Mouse (Mus musculus) lung, embryonic 16.5 days (tissue): ENCODE measurements around the gene Cap1. TPM values are rescaled to one million over a fixed set of nuclear protein-coding genes. Genes with fewer than 3 reads are reported as not detected.
A peak's percentile ranks its signal among the peaks of the same experiment; 100 is the strongest.

Experiments used
- ATAC-seq: fragments of 200-750 bp; cut with Nextera tagmentation; 2 replicates; pipeline ENCODE4 v1.8.0; 2017; ENCODE audit warnings: low read depth, mild to moderate bottlenecking, moderate library complexity
- H3K27ac ChIP-seq: fragments of 300-500 bp; sonication (generic); 2 replicates; pipeline ENCODE4 v1.5.1; 2014; ENCODE audit warnings: mild to moderate bottlenecking, control low read depth, low read length
- H3K27me3 ChIP-seq: fragments of 300-500 bp; sonication (generic); 2 replicates; pipeline ENCODE4 v1.6.1; 2014; ENCODE audit warnings: low read depth, low read length, mixed read lengths; ENCODE audit not compliant: control insufficient read depth, insufficient read depth
- H3K36me3 ChIP-seq: fragments of 300-500 bp; sonication (generic); 2 replicates; pipeline ENCODE4 v1.6.1; 2014; ENCODE audit warnings: low read length; ENCODE audit not compliant: control insufficient read depth, insufficient read depth
- H3K4me1 ChIP-seq: fragments of 300-500 bp; sonication (generic); replicated peaks from 2 replicates; pipeline ENCODE4 v1.6.1; 2014; ENCODE audit warnings: low read length, mixed read lengths; ENCODE audit not compliant: control insufficient read depth, insufficient read depth
- H3K4me2 ChIP-seq: fragments of 300-500 bp; sonication (generic); 2 replicates; pipeline ENCODE4 v1.6.1; 2014; ENCODE audit warnings: low read depth, low read length, control low read depth
- H3K4me3 ChIP-seq: fragments of 300-500 bp; sonication (generic); 2 replicates; pipeline ENCODE4 v1.5.1; 2014; ENCODE audit warnings: mild to moderate bottlenecking, low read length, control low read depth
- H3K9ac ChIP-seq: fragments of 300-500 bp; sonication (generic); 2 replicates; pipeline ENCODE4 v1.6.1; 2014; ENCODE audit warnings: low read length, control low read depth
- H3K9me3 ChIP-seq: fragments of 300-500 bp; sonication (generic); 2 replicates; pipeline ENCODE4 v1.6.1; 2016; ENCODE audit warnings: low read length; ENCODE audit not compliant: control insufficient read depth
- WGBS: fragments of 180-500 bp; shearing (Covaris S2); extraction: QIAGEN DNeasy Blood & Tissue Kit; methylation state at CpG from one replicate; pipeline ENCODE4 v1.1.7; 2014; 5-methylcytosine and 5-hydroxymethylcytosine counted together
- polyA plus RNA-seq: library from polyadenylated mRNA; unstranded; fragments of >200 nt; fragmentation: Nextera tagmentation; extraction: Ambion mirVana; gene quantifications from 2 replicates; pipeline ENCODE4 v1.2.1, GENCODE M21; 2015

Cap1 gene
- polyA plus RNA-seq: 86.5 and 104 TPM in 2 replicates

DNA sequence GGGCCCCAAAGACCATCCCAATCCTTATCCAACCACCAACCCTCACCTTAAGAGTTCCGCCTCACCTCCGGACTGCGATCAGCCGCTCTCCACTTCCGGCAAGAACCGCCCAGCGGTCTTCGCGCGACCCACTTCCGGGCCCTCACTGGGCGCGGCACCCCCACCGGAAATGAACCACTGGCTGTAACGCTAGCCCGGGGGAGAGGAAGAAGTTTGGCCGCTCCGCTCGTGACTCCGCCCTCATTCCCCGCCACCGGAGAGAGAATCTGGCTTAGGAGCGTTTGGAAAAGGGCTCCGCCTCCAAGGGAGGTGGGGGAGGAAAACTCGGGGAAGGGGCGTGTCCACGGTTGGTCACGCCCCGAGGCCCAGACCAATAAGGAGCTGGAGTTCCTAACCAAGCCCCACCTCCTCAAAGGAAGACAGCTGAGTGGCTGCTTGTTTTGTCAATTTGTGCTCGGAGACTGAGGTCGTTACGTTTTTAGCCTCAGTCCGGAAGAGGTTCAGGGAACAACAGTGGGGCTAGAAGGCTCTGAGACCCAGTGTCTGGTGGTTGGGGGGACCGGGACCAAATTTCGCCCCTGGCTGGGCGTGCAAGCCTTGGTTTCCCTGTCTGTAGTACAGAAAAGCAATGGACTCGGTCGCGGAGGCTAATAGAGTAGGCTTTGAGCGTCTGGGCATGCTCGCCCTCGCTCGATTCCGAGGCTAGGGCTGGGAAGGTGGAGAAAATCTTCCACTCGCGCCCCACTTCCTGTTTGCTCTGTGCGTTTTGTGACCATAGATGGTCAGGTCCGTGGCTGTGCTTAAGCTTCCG is at the start of gene Cap1:
Gene Cap1, minus strand, starts transcription at position 289 of the 811 bp plus-strand sequence.
- Histone ChIP-seq H3K4me1 (peaks cover 23% of the 10 kb centered on the region), H3K36me3 (no peaks in the 10 kb centered on the region), H3K27ac (peak within 1 kb of the TSS; percentile 100), H3K9me3 (no peaks in the 10 kb centered on the region), H3K9ac (peak within 1 kb of the TSS; percentile 88), H3K4me2 (peak within 1 kb of the TSS; percentile 97), H3K27me3 (no peaks in the 10 kb centered on the region), H3K4me3 (peak within 1 kb of the TSS; percentile 83)
- ATAC-seq: peak; percentile 96
- WGBS: under 1% methylated on average over 49 of the region's 49 CpGs

DNA sequence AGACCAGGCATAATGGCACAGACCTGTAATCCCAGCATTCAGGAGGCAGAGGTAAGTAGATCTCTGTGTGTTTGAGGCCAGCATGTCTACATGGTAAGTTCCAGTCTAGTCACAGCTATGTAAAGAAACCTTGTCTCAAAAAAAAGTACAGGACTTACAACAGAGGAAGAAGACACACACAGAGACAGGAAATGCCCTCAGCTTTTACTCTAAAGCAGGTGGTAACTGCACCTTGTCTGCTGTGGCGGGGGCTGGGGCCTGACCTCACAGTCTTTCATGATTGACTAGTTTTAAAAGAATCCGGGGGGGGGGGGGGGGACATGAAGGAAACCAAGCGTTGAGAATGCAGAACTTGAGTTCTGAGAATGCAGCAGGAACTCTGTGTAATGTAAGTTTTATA is 48.0 kb upstream of the Cap1 start:
- Histone ChIP-seq H3K4me2 (no peak overlapping the region), H3K36me3 (no peaks in the 10 kb centered on the region), H3K27ac (no peak overlapping the region), H3K27me3 (peaks cover 3% of the 10 kb centered on the region), H3K4me1 (no peaks in the 10 kb centered on the region), H3K9me3 (no peaks in the 10 kb centered on the region), H3K4me3 (no peak overlapping the region), H3K9ac (no peak overlapping the region)
- WGBS: 15% methylated on average over 3 of the region's 3 CpGs
- ATAC-seq: no peak

DNA sequence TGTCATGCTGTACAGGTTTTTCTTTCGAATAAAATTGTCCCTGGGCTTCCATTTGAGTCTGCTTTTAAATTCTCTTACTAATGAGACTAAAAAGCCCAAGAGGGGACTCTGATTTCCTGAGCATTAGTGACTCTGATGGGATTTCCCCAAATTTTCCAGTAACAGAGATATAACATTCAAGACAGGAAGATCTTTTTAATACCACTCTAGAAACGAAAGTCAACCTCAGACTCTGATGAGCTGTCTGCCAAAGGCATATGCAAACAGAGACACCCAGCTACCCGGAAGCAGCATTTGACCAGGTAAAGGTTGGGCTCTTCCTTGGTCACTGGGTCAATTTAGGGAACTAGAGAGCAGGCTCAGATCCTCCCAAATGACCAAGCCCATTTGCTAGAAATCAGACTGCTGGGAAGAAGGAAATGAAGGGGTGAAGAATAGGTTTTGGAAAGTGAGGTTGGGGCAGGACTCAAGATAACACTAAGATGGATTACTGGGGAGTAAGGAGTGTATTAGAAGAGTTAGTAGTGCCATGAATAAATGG is 47.3 kb upstream of the Cap1 start:
- Histone ChIP-seq H3K27me3 (peaks cover 3% of the 10 kb centered on the region; the same call in 1 of the 2 replicates), H3K4me3 (no peak overlapping the region), H3K9me3 (no peaks in the 10 kb centered on the region), H3K4me2 (no peak overlapping the region), H3K4me1 (no peaks in the 10 kb centered on the region), H3K9ac (no peak overlapping the region), H3K27ac (no peak overlapping the region), H3K36me3 (no peaks in the 10 kb centered on the region)
- 56% methylated on average over 3 of the region's 3 CpGs for WGBS
- no peak for ATAC-seq

DNA sequence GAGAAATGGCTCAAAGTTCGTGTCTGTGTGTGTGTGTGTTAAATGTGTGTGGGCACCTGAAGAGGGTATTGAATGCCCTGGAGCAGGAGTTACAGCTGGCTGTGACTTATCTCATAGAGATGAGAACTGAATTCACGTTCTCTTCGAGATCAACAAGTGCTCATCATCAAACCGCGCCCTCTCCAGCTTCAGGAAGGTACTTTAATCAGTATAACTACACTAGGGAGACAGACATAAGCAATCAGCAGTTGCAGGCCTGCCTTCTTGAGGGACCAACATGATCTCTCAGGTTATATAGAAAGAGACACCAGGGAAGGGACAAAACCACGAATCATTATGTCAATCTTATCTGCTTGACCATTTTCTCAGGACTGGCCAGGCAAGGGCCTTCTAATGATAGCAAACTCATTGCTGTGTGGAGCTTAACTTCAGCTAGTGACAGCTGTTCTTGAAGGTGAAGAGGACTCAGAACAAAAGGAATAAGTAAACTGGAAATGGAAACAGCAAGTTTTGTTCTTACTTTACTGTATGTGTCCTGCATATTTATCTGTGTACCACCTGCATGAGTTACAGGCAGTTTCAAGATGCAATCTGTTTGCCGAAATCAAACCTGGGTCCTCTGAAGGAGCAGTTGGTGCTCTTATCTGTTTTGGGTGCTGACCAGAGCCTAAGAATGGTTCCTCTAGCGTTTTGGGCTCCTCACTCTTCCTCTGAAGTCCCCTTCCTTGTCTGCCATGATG is 46.6 kb upstream of the Cap1 start:
- no peak overlapping the region for H3K4me2 ChIP-seq
- no peaks in the 10 kb centered on the region for H3K9me3 ChIP-seq
- H3K27ac ChIP-seq: no peak overlapping the region
- H3K27me3 ChIP-seq: peaks cover 3% of the 10 kb centered on the region; the same call in 1 of the 2 replicates
- no peaks in the 10 kb centered on the region for H3K4me1 ChIP-seq
- H3K36me3 ChIP-seq: no peaks in the 10 kb centered on the region
- no peak overlapping the region for H3K4me3 ChIP-seq
- 61% methylated on average over 8 of the region's 8 CpGs for WGBS
- no peak for ATAC-seq
- H3K9ac ChIP-seq: no peak overlapping the region

DNA sequence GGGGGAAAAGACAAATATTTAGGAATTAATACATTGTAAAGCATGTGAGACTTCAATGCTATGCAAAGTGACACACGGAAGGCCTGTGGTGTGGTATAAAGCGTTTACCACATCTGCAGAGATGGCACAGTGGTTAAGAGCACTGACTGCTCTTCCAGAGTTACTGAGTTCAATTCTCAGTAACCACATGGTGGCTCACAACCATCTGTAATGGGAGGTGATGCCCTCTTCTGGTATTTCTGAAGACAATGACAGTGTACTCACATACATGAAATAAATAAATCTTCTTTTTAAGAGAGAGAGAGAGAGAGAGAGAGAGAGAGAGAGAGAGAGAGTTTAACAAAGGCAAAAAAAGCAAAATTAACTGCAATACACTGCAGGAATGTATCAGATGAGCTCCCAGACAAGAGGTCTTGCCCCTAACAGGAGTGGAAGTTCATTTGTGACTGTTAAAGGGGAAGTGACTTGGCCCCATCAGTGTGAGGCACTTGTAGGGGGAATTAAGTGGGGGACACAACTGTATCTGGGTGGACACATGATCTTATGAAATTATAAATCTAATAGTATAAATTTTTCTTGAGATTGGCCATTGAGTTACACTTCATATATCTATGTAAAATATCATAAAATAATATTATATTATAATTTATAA is 45.2 kb upstream of the Cap1 start:
- H3K4me2 ChIP-seq: no peak overlapping the region
- H3K27ac ChIP-seq: no peak overlapping the region
- 80% methylated on average over 2 of the region's 2 CpGs for WGBS
- H3K4me3 ChIP-seq: no peak overlapping the region
- H3K9me3 ChIP-seq: no peaks in the 10 kb centered on the region
- H3K4me1 ChIP-seq: no peaks in the 10 kb centered on the region
- no peak for ATAC-seq
- no peak overlapping the region for H3K9ac ChIP-seq
- H3K27me3 ChIP-seq: peaks cover 3% of the 10 kb centered on the region; the same call in 1 of the 2 replicates
- no peaks in the 10 kb centered on the region for H3K36me3 ChIP-seq

DNA sequence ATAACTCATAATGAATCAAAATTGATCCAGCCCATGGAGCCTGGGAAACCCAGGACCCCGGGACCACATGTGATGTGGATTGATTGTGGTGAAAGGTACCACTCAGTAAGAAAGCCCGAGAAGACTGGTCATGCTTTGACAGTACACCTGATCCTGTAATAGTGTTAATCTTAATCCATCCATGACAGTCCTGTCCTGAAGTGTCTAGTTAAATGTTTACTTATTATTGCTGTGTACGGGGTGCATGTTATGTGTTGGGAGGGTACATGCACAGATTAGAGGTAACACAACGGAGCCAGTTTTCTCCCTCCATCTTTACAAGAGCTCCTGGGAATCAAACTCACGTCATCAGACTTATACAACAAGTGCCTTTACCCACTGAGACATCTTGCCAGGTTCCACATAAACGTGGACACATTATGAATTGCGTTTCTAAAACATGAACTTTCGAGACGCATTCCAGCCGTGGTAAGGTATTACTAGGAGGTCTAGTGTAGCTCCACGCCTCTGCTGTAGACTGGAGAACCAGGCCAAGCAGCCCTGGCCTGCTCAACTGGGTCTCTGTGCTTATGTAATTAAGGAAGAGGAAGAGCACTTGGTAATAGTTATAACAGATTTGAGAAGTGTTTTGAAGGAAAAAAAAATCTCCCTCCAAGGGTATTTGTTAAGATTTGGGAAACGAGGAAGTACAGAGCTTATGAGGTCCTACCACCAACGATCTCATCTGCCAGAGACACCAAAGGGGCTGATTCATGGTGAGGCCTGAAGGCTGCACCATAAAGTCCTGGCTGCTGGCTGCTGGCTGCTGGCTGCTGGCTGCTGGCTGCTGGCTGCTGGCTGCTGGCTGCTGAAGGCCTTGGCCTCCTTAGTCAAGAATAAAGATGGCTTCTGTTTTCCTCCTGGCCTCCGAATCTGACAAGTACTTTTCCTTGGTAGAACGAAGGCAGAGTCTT is 37.8 kb upstream of the Cap1 start:
- Histone ChIP-seq H3K4me3 (no peak overlapping the region), H3K27ac (no peak overlapping the region), H3K4me1 (no peaks in the 10 kb centered on the region), H3K36me3 (no peaks in the 10 kb centered on the region), H3K4me2 (no peak overlapping the region), H3K9ac (no peak overlapping the region), H3K27me3 (no peaks in the 10 kb centered on the region), H3K9me3 (no peaks in the 10 kb centered on the region)
- no peak for ATAC-seq
- 71% methylated on average over 15 of the region's 15 CpGs for WGBS

DNA sequence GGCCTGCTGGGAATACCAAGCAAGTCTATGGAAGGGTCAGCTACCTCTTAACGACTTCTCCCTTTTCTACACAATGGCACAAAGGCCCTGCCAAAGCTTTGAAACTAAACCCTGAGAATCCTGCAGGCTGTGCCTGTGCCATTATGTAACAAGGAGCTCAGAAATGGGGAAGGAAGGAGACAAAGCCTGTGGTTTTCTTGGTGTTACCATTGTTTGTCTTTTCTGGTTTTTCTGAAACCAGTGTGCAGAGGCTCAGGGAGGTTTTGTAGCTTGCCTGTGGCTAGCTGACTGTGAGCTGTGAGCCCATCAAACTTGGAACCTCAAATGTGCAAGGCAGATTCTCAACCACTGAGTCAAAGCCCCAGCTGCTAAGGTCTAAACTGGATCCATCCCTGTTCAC is 37.0 kb upstream of the Cap1 start:
- no peak overlapping the region for H3K27ac ChIP-seq
- no peak for ATAC-seq
- 32% methylated on average over 1 of the region's 1 CpGs for WGBS

DNA sequence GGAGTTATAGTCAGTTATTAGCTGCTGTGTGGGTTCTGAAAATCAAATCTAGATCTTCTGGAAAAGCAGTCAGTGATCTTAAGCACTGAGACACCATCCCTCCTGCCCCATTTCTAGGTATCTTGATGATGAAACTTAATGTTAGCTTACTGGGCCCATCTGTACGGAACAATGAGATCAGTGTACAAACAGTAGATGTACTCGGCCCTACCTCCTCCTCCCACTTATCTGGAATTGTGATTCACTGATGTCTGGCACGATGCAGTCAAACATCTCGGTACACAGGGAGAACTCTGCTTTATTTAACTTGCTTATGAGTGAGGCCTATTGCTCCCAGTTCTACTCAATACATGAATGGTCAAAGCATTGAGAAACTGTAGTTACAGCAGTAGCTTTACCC is 30.1 kb upstream of the Cap1 start:
- H3K4me1 ChIP-seq: no peaks in the 10 kb centered on the region
- H3K4me3 ChIP-seq: no peak overlapping the region
- H3K27me3 ChIP-seq: no peaks in the 10 kb centered on the region
- no peak overlapping the region for H3K9ac ChIP-seq
- WGBS: 76% methylated on average over 4 of the region's 4 CpGs
- H3K36me3 ChIP-seq: no peaks in the 10 kb centered on the region
- no peak overlapping the region for H3K27ac ChIP-seq
- H3K4me2 ChIP-seq: no peak overlapping the region
- no peak for ATAC-seq
- H3K9me3 ChIP-seq: no peaks in the 10 kb centered on the region

More for the DNA sequence above, 37.0 kb upstream of the Cap1 start:
- Histone ChIP-seq H3K27me3 (no peaks in the 10 kb centered on the region), H3K9ac (no peak overlapping the region), H3K4me2 (no peak overlapping the region), H3K36me3 (no peaks in the 10 kb centered on the region), H3K9me3 (no peaks in the 10 kb centered on the region), H3K4me1 (no peaks in the 10 kb centered on the region), H3K4me3 (no peak overlapping the region)
